8 mouse cellular contexts compared by ENCODE assay signal in the genomic region with DNA sequence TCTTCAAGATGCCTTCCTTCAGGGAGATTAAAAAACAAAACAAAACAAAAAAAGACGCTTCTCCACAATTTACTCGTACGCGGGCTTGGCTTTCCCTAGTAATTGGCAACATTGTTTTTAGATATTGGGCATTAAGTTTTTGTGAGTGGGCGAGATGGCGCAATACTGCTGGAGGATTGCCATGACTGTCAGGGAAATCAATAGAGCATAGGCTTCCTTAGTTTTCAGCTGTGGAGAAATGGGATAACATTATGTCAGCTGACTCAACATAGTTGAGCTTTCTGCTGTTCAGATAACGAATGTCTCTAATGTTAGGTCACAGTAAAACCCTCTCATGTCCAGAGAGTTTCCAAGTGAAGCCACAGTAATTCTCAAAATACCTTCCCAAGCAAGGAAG. TPM values are rescaled to one million over a fixed set of nuclear protein-coding genes. Genes with fewer than 3 reads are reported as not detected.
A peak's percentile ranks its signal among the peaks of the same experiment; 100 is the strongest.
DNase-seq lines count a peak whose midpoint lies in the region; ATAC-seq and TF ChIP-seq lines count a peak whose summit lies in the region.

No protein-coding gene starts in this region.

- TF ChIP-seq CTCF in liver, adult 2 months (IDR thresholded peaks at IDR 0.05; ENCODE audit: low read depth, low read length): no peak
- TF ChIP-seq CTCF in cortical plate, adult 2 months (IDR thresholded peaks at IDR 0.05; ENCODE audit: extremely low read depth, insufficient read depth, low read length): no peak

- no peak for ATAC-seq in heart, embryonic 16.5 days (replicated peaks; ENCODE audit: extremely low read depth, insufficient read depth, low FRiP score)
- ATAC-seq in midbrain, embryonic 13.5 days: no peak

- H3K4me1 ChIP-seq in liver, adult 2 months (ENCODE audit: control insufficient read depth, insufficient read depth, low read length): peaks cover 23% of the 10 kb centered on the region
- H3K4me1 ChIP-seq in cortical plate, adult 2 months (ENCODE audit: control insufficient read depth, insufficient read depth, low read length): no peaks in the 10 kb centered on the region; the same call in 1 of the 2 replicates
- peaks cover 9% of the 10 kb centered on the region for H3K4me1 ChIP-seq in heart, embryonic 16.5 days (ENCODE audit: control insufficient read depth, insufficient read depth, low read length)
- peaks cover 5% of the 10 kb centered on the region; the same call in 1 of the 2 replicates for H3K4me1 ChIP-seq in midbrain, embryonic 13.5 days (replicated peaks)

- WGBS in liver, adult 2 months: 3% methylated on average over 7 of the region's 7 CpGs
- WGBS in heart, embryonic 16.5 days: 24% methylated on average over 7 of the region's 7 CpGs
- WGBS in midbrain, embryonic 13.5 days: 34% methylated on average over 7 of the region's 7 CpGs

- H3K27me3 ChIP-seq in liver, adult 2 months (ENCODE audit: control insufficient read depth, insufficient read depth, low read length): no peaks in the 10 kb centered on the region
- no peaks in the 10 kb centered on the region for H3K27me3 ChIP-seq in heart, embryonic 16.5 days (ENCODE audit: control insufficient read depth, insufficient read depth, low read length)
- no peaks in the 10 kb centered on the region for H3K27me3 ChIP-seq in midbrain, embryonic 13.5 days

- peak overlapping the region; percentile 65 for H3K4me3 ChIP-seq in liver, adult 2 months (ENCODE audit: insufficient read depth, low read depth, low read length)
- peak overlapping the region; percentile 41; the same call in 1 of the 2 replicates for H3K4me3 ChIP-seq in cortical plate, adult 2 months (ENCODE audit: insufficient read depth, low read length)
- peak overlapping the region; percentile 82 for H3K4me3 ChIP-seq in heart, embryonic 16.5 days (ENCODE audit: low read length)
- peak overlapping the region; percentile 67 for H3K4me3 ChIP-seq in midbrain, embryonic 13.5 days (replicated peaks)

- no peak for TF ChIP-seq POLR2A in liver, adult 2 months (IDR thresholded peaks at IDR 0.05; ENCODE audit: extremely low read depth, insufficient read depth, low read length)
- no peak for TF ChIP-seq POLR2A in cortical plate, adult 2 months (IDR thresholded peaks at IDR 0.05; ENCODE audit: extremely low read depth, insufficient read depth, low read length)

- no peaks in the 10 kb centered on the region for H3K9me3 ChIP-seq in heart, embryonic 16.5 days (replicated peaks; ENCODE audit: control insufficient read depth, low read length)
- no peaks in the 10 kb centered on the region for H3K9me3 ChIP-seq in midbrain, embryonic 13.5 days

- H3K79me2 ChIP-seq in liver, adult 2 months (ENCODE audit: control insufficient read depth, insufficient read depth, low read length): no peaks in the 10 kb centered on the region

- H3K36me3 ChIP-seq in liver, adult 2 months (ENCODE audit: control insufficient read depth, insufficient read depth, low read length): peaks cover 13% of the 10 kb centered on the region
- H3K36me3 ChIP-seq in heart, embryonic 16.5 days (ENCODE audit: control insufficient read depth, insufficient read depth): peaks cover 22% of the 10 kb centered on the region
- peaks cover 43% of the 10 kb centered on the region for H3K36me3 ChIP-seq in midbrain, embryonic 13.5 days

- peak overlapping the region; percentile 59 for H3K9ac ChIP-seq in liver, adult 2 months (ENCODE audit: low read depth, low read length)
- H3K9ac ChIP-seq in heart, embryonic 16.5 days (ENCODE audit: low read length): peak overlapping the region; percentile 84
- peak overlapping the region; percentile 74 for H3K9ac ChIP-seq in midbrain, embryonic 13.5 days (replicated peaks)

- peak; percentile 90 for DNase-seq in liver, adult 2 months (ENCODE audit: extremely low read depth, low read depth, low spot score)
- no peak for DNase-seq in liver
- DNase-seq in layer of hippocampus, postnatal 14 days (ENCODE audit: low spot score in 2 of 2): peak; percentile 19 to 59
- no peak for DNase-seq in ovary, postnatal 36 days (ENCODE audit: low spot score)
- no peak for DNase-seq in thymus, postnatal 25 days

- H3K4me2 ChIP-seq in heart, embryonic 16.5 days (ENCODE audit: low read depth, low read length): peak overlapping the region; percentile 82
- H3K4me2 ChIP-seq in midbrain, embryonic 13.5 days (replicated peaks): peak overlapping the region; percentile 72

- peak overlapping the region; percentile 69 for H3K27ac ChIP-seq in liver, adult 2 months (replicated peaks; ENCODE audit: insufficient read depth, low read depth, low read length)
- no peak overlapping the region for H3K27ac ChIP-seq in cortical plate, adult 2 months (ENCODE audit: insufficient read depth, low read length)
- H3K27ac ChIP-seq in heart, embryonic 16.5 days (ENCODE audit: low read length): peak overlapping the region; percentile 25; the same call in 1 of the 2 replicates
- H3K27ac ChIP-seq in midbrain, embryonic 13.5 days: no peak overlapping the region

RNA-seq across cellular contexts. Expression of gene Iah1, which starts 0.7 kb away (rescaled TPM):
- 258 and 346 TPM in 2 replicates for total RNA-seq in liver, adult 2 months (2014; rRNA removed)
- 330 and 339 TPM in 2 replicates for polyA plus RNA-seq in liver, adult 2 months (2012; rRNA removed)
- 24.3 and 26.3 TPM in 2 replicates for polyA plus RNA-seq in cortical plate, adult 2 months (2012; rRNA removed)
- polyA plus RNA-seq in heart, embryonic 16.5 days (2015; fragmentation: Nextera tagmentation; extraction: Ambion mirVana): 42.2 and 46.5 TPM in 2 replicates
- 10 to 100 TPM; 17.6 to 19.2 TPM for total RNA-seq in layer of hippocampus, postnatal 14 days (2021)
- polyA plus RNA-seq in midbrain, embryonic 13.5 days (2015; fragmentation: Nextera tagmentation; extraction: Ambion mirVana): 44.7 and 45.1 TPM in 2 replicates

RNA-seq across cellular contexts. Expression of gene Itgb1bp1, which starts 30.8 kb away (rescaled TPM):
- 17.3 and 26.4 TPM in 2 replicates for total RNA-seq in liver, adult 2 months (2014; rRNA removed)
- polyA plus RNA-seq in liver, adult 2 months (2012; rRNA removed): 7.0 and 8.3 TPM in 2 replicates
- 31.0 and 34.9 TPM in 2 replicates for polyA plus RNA-seq in cortical plate, adult 2 months (2012; rRNA removed)
- 38.7 and 38.8 TPM in 2 replicates for polyA plus RNA-seq in heart, embryonic 16.5 days (2015; fragmentation: Nextera tagmentation; extraction: Ambion mirVana)
- 10 to 100 TPM; 38.9 to 39.7 TPM for total RNA-seq in layer of hippocampus, postnatal 14 days (2021)
- polyA plus RNA-seq in midbrain, embryonic 13.5 days (2015; fragmentation: Nextera tagmentation; extraction: Ambion mirVana): 37.2 and 40.3 TPM in 2 replicates

RNA-seq across cellular contexts. Expression of gene Cpsf3, which starts 31.7 kb away (rescaled TPM):
- total RNA-seq in liver, adult 2 months (2014; rRNA removed): 28.7 and 34.1 TPM in 2 replicates
- polyA plus RNA-seq in liver, adult 2 months (2012; rRNA removed): 14.7 and 16.1 TPM in 2 replicates
- polyA plus RNA-seq in cortical plate, adult 2 months (2012; rRNA removed): 57.0 and 58.0 TPM in 2 replicates
- polyA plus RNA-seq in heart, embryonic 16.5 days (2015; fragmentation: Nextera tagmentation; extraction: Ambion mirVana): 70.9 and 77.0 TPM in 2 replicates
- 10 to 100 TPM; 51.3 to 64.0 TPM for total RNA-seq in layer of hippocampus, postnatal 14 days (2021)
- 116 and 119 TPM in 2 replicates for polyA plus RNA-seq in midbrain, embryonic 13.5 days (2015; fragmentation: Nextera tagmentation; extraction: Ambion mirVana)

RNA-seq across cellular contexts. Expression of gene Adam17, which starts 56.6 kb away (rescaled TPM):
- total RNA-seq in liver, adult 2 months (2014; rRNA removed): 14.7 and 16.7 TPM in 2 replicates
- 9.5 and 10.5 TPM in 2 replicates for polyA plus RNA-seq in liver, adult 2 months (2012; rRNA removed)
- polyA plus RNA-seq in cortical plate, adult 2 months (2012; rRNA removed): 15.2 and 16.3 TPM in 2 replicates
- polyA plus RNA-seq in heart, embryonic 16.5 days (2015; fragmentation: Nextera tagmentation; extraction: Ambion mirVana): 25.8 and 31.0 TPM in 2 replicates
- 10 to 100 TPM; 22.8 to 26.3 TPM for total RNA-seq in layer of hippocampus, postnatal 14 days (2021)
- 21.0 and 23.0 TPM in 2 replicates for polyA plus RNA-seq in midbrain, embryonic 13.5 days (2015; fragmentation: Nextera tagmentation; extraction: Ambion mirVana)

Comparison
In these comparisons a context has a peak if more than half of its experiments do, and no peak if none do; other contexts are left out.
1. DNase-seq: peak in liver, adult 2 months (single experiment) and layer of hippocampus, postnatal 14 days (2 of 2); none in liver (single experiment), ovary, postnatal 36 days (single experiment) and thymus, postnatal 25 days (single experiment).
2. H3K27ac ChIP-seq: peak in liver, adult 2 months (single experiment) and heart, embryonic 16.5 days (single experiment); none in cortical plate, adult 2 months (single experiment) and midbrain, embryonic 13.5 days (single experiment).
3. Peak in every context shown above with its lines, with median percentiles within 50 percentile points of each other: H3K4me3 ChIP-seq and H3K9ac ChIP-seq.